Mouse (Mus musculus) C2C12 (cell line): ENCODE measurements around the gene Kcng3. TPM values are rescaled to one million over a fixed set of nuclear protein-coding genes. Genes with fewer than 3 reads are reported as not detected.

Experiments
- H3K27me3 ChIP-seq: one replicate; pipeline ENCODE4 v1.6.1; 2011; ENCODE audit not compliant: control insufficient read depth, insufficient read depth, insufficient read length
- H3K36me3 ChIP-seq: one replicate; pipeline ENCODE4 v1.6.1; 2011; ENCODE audit not compliant: control insufficient read depth, insufficient read depth
- H3K4me3 ChIP-seq: one replicate; pipeline ENCODE4 v1.5.1; 2011; ENCODE audit warnings: mild to moderate bottlenecking, control low read depth; ENCODE audit not compliant: poor library complexity, insufficient read depth, severe bottlenecking
- H3K79me2 ChIP-seq: one replicate; pipeline ENCODE4 v1.6.1; 2011; ENCODE audit not compliant: control insufficient read depth, insufficient read depth
- H3K79me3 ChIP-seq: one replicate; pipeline ENCODE4 v1.6.1; 2011; ENCODE audit warnings: low read depth, control low read depth
- H3ac ChIP-seq: one replicate; pipeline ENCODE3; 2011; ENCODE audit warnings: low read depth; ENCODE audit not compliant: control insufficient read depth, insufficient read length
- CEBPB ChIP-seq: IDR thresholded peaks from one replicate; pipeline ENCODE4 v1.6.1; 2011; ENCODE audit warnings: low read depth, mild to moderate bottlenecking, control low read depth, moderate library complexity
- CTCF ChIP-seq: IDR thresholded peaks from one replicate; pipeline ENCODE4 v1.5.1; 2011; ENCODE audit not compliant: control insufficient read depth, insufficient read depth, insufficient read length
- FOSL1 ChIP-seq: IDR thresholded peaks from one replicate; pipeline ENCODE4 v1.8.0; 2011; ENCODE audit warnings: mild to moderate bottlenecking, low read length; ENCODE audit not compliant: poor library complexity, insufficient read depth, severe bottlenecking
- MAX ChIP-seq: IDR thresholded peaks from one replicate; pipeline ENCODE4 v1.6.1; 2011; ENCODE audit warnings: mild to moderate bottlenecking, control low read depth
- MYOD1 ChIP-seq: IDR thresholded peaks from one replicate; pipeline ENCODE4 v1.6.1; 2011; ENCODE audit warnings: low read depth; ENCODE audit not compliant: control insufficient read depth, insufficient read length
- MYOG ChIP-seq: IDR thresholded peaks from one replicate; pipeline ENCODE4 v1.6.1; 2011; ENCODE audit not compliant: control insufficient read depth, insufficient read length; ENCODE audit errors: extremely low read depth
- USF1 ChIP-seq: IDR thresholded peaks from one replicate; pipeline ENCODE4 v1.6.1; 2011; ENCODE audit warnings: low read depth, mild to moderate bottlenecking, control low read depth, moderate library complexity
- long read RNA-seq, 2 experiments: library from polyadenylated mRNA; unstranded; transcript quantifications; one replicate each; pipeline ENCODE4 v2.0.0; 2019 to 2020
- polyA plus RNA-seq: library from polyadenylated mRNA; unstranded; fragments of >200 nt; fragmentation: generic; extraction: Trizol; gene quantifications from one replicate; pipeline ENCODE4 v1.2.1, GENCODE M21; 2012; ENCODE audit warnings: missing spikeins

The Kcng3 gene
- not detected for polyA plus RNA-seq
- long read RNA-seq, experiment 1 = 0 reads
- long read RNA-seq, experiment 2 = 0 reads

DNA sequence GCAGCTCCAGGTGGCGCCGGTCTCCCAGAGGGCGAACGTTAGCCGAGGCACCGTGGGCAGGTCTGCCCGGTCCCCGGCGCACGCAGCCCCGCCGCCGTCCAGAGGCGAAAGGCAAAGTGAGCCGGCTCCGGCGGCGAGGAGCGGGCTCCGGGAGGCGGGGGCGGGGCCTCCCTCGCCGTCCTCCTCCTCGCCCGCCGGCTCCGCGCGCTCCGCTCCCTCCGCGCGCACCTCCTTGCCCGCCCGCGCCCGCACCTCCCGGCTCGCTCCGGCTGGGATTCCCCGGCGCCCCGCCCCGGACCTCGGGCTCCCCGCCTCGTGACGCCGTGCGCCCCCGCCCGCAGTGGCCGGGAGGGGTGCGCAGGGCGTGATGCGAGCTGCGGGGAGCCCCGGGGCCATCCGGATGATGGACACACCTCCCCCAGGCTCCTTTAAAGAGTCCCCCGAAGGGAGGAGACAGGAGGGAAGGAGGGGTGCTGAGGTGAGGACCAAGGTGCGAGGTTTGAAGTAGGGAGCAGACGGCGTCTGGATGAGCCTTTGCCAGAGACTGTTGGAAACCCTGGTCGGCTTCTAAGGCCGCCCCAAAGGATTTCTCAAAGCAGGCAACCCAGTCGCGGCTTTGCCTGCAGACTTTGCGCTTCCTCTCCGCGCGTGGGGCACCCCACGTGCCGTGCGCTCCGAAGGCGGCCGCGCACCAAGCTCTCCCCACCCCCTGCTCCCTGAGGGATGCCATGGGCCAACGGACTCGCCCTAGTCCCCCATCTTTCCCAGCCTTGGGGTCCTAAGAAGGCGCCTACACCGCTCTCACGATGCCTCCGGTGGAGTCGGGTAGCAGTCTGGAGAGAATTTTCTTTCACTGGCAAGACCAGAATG lies at the start of gene Kcng3:
Gene Kcng3 (minus strand): TSS at position 113 of the 870 bp plus-strand sequence.
- H3ac ChIP-seq = no peak within 1 kb of the TSS
- no peaks in the 10 kb centered on the region for H3K36me3 ChIP-seq
- H3K4me3 ChIP-seq = no peak within 1 kb of the TSS
- H3K27me3 ChIP-seq = peaks cover 45% of the 10 kb centered on the region
- no peaks in the 10 kb centered on the region for H3K79me3 ChIP-seq
- H3K79me2 ChIP-seq = no peaks in the 10 kb centered on the region
- no peak for TF ChIP-seq CEBPB
- TF ChIP-seq USF1 = no peak
- TF ChIP-seq MYOD1 = no peak
- no peak for TF ChIP-seq MYOG
- no peak for TF ChIP-seq MAX
- no peak for TF ChIP-seq CTCF
- TF ChIP-seq FOSL1 = no peak

DNA sequence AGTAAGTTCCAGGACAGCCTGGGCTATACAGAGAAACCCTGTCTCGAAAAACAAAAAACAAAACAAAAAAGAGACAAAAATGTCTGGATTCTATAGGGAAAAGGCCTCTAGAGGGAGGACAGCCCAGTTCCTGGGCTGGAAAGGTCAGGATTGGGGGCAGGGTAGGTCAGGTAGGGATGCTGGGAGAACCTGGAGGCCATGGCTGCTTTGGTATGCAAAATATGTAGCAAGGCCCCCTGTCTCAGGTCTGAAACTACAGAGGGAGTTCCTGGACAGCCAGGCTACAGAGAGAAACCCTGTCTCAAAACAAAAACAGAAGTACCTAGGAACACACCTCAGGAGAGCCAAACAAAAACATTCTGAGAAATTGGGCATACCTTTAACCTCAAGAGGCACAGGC lies 45.7 kb upstream of the Kcng3 start:
- TF ChIP-seq MYOG (no peak), FOSL1 (no peak), MYOD1 (no peak), CEBPB (no peak), USF1 (no peak), CTCF (no peak), MAX (no peak)

DNA sequence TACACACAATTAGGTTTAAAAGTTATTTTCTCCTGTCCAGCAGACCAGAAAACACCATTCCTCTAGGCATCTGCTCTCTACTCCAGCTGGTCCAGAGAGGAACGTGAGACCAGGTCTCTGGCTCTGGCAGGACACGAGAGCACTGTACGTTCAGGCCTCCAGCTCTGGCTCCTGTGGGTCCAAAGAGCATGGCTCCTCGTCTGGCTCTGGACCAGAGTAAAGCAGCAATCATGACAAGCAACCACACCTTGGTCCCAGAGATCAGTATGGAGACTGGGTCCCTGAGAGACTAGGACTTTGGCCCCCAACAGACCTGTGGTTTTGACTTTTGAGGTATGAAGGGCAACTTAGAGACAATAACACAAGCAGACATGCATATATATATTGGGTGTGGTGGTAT lies 41.0 kb upstream of the Kcng3 start:
- no peak overlapping the region for H3K4me3 ChIP-seq

More for the DNA sequence above, 45.7 kb upstream of the Kcng3 start:
- no peaks in the 10 kb centered on the region for H3K79me3 ChIP-seq
- no peaks in the 10 kb centered on the region for H3K79me2 ChIP-seq
- no peaks in the 10 kb centered on the region for H3K36me3 ChIP-seq
- H3K4me3 ChIP-seq = no peak overlapping the region
- H3ac ChIP-seq = no peak overlapping the region
- no peaks in the 10 kb centered on the region for H3K27me3 ChIP-seq

DNA sequence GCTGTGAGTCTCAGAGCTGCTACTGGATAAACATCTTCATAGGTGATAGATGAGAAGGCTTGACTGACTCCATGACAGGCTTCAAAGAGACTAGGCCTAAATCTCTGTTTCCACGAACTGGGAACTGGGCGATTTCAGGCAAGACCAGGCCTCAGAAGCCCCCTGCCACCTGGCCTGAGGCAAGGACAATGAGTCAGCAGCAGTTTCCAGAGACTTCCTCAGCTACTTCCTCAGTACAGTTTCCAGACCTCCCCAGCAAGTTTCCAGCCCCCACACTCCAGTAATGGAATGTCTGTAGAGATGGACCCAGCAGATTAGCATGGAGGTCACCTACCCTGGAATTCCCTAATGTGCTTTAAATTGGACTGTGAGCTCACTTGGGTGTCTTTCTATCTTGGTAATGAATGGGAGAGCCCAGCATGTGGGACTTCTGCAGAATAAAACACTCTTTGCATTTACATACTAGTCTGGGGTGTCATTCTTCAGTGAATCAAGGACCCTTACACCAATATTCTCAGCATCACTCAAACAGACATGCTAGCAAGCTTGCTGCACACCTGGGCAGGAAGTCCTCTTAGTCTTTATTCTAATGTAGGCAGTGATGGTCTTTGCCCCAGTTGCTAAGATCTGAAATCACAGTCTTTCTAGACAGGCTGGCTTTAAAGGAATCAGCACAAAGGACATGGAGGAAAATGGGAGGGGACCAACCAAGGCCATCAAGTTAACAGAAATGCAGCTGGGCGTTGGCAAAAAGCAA lies 36.4 kb upstream of the Kcng3 start:
- no peaks in the 10 kb centered on the region for H3K79me2 ChIP-seq
- TF ChIP-seq CEBPB = no peak
- no peak for TF ChIP-seq CTCF
- no peak for TF ChIP-seq MYOD1
- TF ChIP-seq USF1 = no peak
- TF ChIP-seq FOSL1 = no peak
- no peak for TF ChIP-seq MAX
- no peak for TF ChIP-seq MYOG
- no peaks in the 10 kb centered on the region for H3K27me3 ChIP-seq
- H3ac ChIP-seq = no peak overlapping the region
- no peaks in the 10 kb centered on the region for H3K36me3 ChIP-seq
- no peak overlapping the region for H3K4me3 ChIP-seq
- no peaks in the 10 kb centered on the region for H3K79me3 ChIP-seq

More for the DNA sequence above, 41.0 kb upstream of the Kcng3 start:
- no peak for TF ChIP-seq MYOG
- no peak for TF ChIP-seq CTCF
- no peak for TF ChIP-seq MYOD1
- TF ChIP-seq FOSL1 = no peak
- TF ChIP-seq MAX = no peak
- TF ChIP-seq USF1 = no peak
- TF ChIP-seq CEBPB = no peak
- Histone ChIP-seq H3K27me3 (no peaks in the 10 kb centered on the region), H3K36me3 (no peaks in the 10 kb centered on the region), H3K79me3 (no peaks in the 10 kb centered on the region), H3ac (no peak overlapping the region), H3K79me2 (no peaks in the 10 kb centered on the region)

DNA sequence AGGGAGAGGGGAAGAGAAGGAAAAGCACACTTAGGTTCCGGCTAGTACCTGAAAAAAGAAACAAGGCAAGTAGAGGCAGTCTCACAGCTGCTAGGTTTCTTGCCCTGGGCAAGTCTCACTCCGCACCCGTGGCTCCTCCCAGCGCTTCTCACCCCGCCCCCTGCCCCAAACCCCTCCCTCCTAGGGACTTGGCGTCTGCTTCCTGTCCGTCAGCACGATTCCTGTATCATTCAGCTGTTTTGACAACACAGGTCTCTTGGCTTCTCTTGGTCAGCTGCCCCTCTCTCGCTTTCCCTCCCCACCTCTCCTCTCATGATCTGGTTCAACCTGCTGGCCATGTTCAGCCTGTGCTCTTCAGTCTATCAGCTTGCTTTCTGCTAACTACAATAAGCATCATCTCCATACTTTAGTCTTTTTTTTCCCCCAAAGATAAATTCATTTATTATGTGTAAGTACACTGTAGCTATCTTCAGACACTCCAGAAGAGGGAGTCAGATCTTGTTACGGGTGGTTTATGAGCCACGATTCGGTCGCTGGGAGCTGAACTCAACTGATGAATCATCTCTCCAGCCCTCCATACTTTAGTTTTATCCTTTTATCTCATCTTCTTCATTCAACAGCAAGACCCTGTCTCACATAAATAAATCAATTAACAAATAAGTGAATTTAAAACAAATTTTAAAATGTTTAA lies 35.0 kb upstream of the Kcng3 start:
- Histone ChIP-seq H3K4me3 (no peak overlapping the region), H3K36me3 (no peaks in the 10 kb centered on the region), H3K79me2 (no peaks in the 10 kb centered on the region), H3K79me3 (no peaks in the 10 kb centered on the region), H3K27me3 (no peaks in the 10 kb centered on the region), H3ac (no peak overlapping the region)
- TF ChIP-seq MYOD1 (no peak), FOSL1 (no peak), MYOG (no peak), MAX (no peak), CTCF (no peak), CEBPB (no peak), USF1 (no peak)
